In the genomic region with DNA sequence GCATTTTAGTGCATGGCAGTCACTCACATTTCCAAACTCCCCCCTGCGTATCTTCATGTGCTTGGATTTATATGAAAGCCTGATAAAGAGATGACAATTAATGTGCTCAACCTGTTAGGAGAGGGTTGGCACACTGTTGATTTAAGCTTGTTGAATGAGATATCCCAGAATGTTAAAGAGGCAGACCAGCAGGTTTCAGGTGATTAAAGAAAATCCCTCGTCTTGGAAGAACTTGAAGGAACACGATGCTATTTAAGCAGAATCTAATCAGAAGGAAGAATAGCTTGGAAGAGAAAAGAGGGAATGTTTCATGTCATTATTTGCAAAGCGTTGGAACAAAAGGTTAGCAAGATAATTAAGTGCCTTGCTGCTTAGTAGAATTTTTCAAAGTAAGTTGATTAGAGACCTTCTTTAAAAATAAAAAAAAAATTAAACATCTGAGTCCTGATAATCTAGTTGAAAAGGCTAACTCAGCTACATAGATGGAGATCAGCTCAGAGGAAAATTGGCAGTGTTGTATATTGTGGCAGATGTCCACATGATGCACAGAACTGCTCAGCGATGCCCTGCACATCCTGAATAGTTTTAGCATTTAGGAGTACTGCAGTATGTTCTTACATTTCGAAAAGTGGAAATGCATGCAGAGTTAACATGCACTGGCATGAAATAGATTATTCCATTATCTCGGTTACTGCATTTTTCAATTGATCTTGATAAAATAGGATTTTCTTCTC, we compare ENCODE assay signal across 28 mouse cellular contexts.
A peak's percentile ranks its signal among the peaks of the same experiment; 100 is the strongest.
DNase-seq lines count a peak whose midpoint lies in the region; ATAC-seq and TF ChIP-seq lines count a peak whose summit lies in the region.
"Had no signal": no experiment of that assay in that cellular context is flagged by ENCODE, and none has a peak within 500 bp of the region (broad histone marks: within the 10 kb centered on the region; RNA-seq: fewer than 3 reads in every experiment).

No protein-coding gene starts in this region.

- ATAC-seq in forebrain, embryonic 11.5 days (replicated peaks; ENCODE audit: low FRiP score), result peak; percentile 58; the same call in 1 of the 2 replicates
- ATAC-seq in midbrain, embryonic 14.5 days (ENCODE audit: low FRiP score, low TSS enrichment), result no peak
- no peak for ATAC-seq in midbrain, postnatal 0 days (ENCODE audit: low FRiP score)
- peak; percentile 58; the same call in 1 of the 2 replicates for ATAC-seq in forebrain, embryonic 12.5 days (ENCODE audit: low FRiP score)
- ATAC-seq: liver, postnatal 0 days; lung, postnatal 0 days; Patski had no signal

- H3K9ac ChIP-seq in forebrain, embryonic 11.5 days (ENCODE audit: low read length), result no peak overlapping the region
- H3K9ac ChIP-seq in midbrain, embryonic 14.5 days (replicated peaks; ENCODE audit: low read length), result no peak overlapping the region
- no peak overlapping the region for H3K9ac ChIP-seq in midbrain, postnatal 0 days (replicated peaks; ENCODE audit: low read length, poor library complexity, severe bottlenecking)
- no peak overlapping the region for H3K9ac ChIP-seq in forebrain, embryonic 12.5 days
- H3K9ac ChIP-seq: embryonic facial prominence, embryonic 13.5 days; heart, embryonic 13.5 days; limb, embryonic 12.5 days; liver, postnatal 0 days; neural tube, embryonic 13.5 days had no signal

- no peak overlapping the region for H3K4me3 ChIP-seq in forebrain, embryonic 11.5 days (ENCODE audit: low read depth, low read length)
- H3K4me3 ChIP-seq in forebrain, embryonic 10.5 days, result no peak overlapping the region
- no peak overlapping the region for H3K4me3 ChIP-seq in midbrain, embryonic 14.5 days (replicated peaks; ENCODE audit: low read depth, low read length)
- H3K4me3 ChIP-seq in midbrain, postnatal 0 days (ENCODE audit: low read depth, low read length), result no peak overlapping the region
- no peak overlapping the region for H3K4me3 ChIP-seq in forebrain, embryonic 12.5 days (replicated peaks)
- no peak overlapping the region for H3K4me3 ChIP-seq in gastrocnemius, adult 2 months
- H3K4me3 ChIP-seq: embryonic facial prominence, embryonic 13.5 days; heart, embryonic 13.5 days; limb, embryonic 12.5 days; midbrain, embryonic 10.5 days; myocyte; neural tube, embryonic 13.5 days had no signal

- 42% methylated on average over 7 of the region's 7 CpGs for WGBS in forebrain, embryonic 11.5 days
- WGBS in forebrain, embryonic 10.5 days, result 58% methylated on average over 7 of the region's 7 CpGs
- WGBS in midbrain, embryonic 14.5 days, result 55% methylated on average over 7 of the region's 7 CpGs
- 51% methylated on average over 7 of the region's 7 CpGs for WGBS in midbrain, postnatal 0 days
- 37% methylated on average over 7 of the region's 7 CpGs for WGBS in forebrain, embryonic 12.5 days

- H3K27me3 ChIP-seq in forebrain, embryonic 11.5 days (ENCODE audit: control insufficient read depth, insufficient read depth, low read length), result no peaks in the 10 kb centered on the region
- H3K27me3 ChIP-seq in forebrain, embryonic 10.5 days (ENCODE audit: poor library complexity, severe bottlenecking), result no peaks in the 10 kb centered on the region
- H3K27me3 ChIP-seq in midbrain, embryonic 14.5 days (ENCODE audit: control insufficient read depth, insufficient read depth, low read length), result no peaks in the 10 kb centered on the region
- no peaks in the 10 kb centered on the region for H3K27me3 ChIP-seq in midbrain, postnatal 0 days (ENCODE audit: insufficient read depth, low read length)
- H3K27me3 ChIP-seq in forebrain, embryonic 12.5 days, result no peaks in the 10 kb centered on the region
- H3K27me3 ChIP-seq: embryonic facial prominence, embryonic 13.5 days; heart, embryonic 13.5 days; limb, embryonic 12.5 days; neural tube, embryonic 13.5 days; Patski had no signal

- H3K4me1 ChIP-seq in forebrain, embryonic 11.5 days (replicated peaks; ENCODE audit: control insufficient read depth, insufficient read depth, low read length), result no peaks in the 10 kb centered on the region
- peaks cover 36% of the 10 kb centered on the region for H3K4me1 ChIP-seq in forebrain, embryonic 10.5 days
- H3K4me1 ChIP-seq in midbrain, embryonic 14.5 days (ENCODE audit: control insufficient read depth, insufficient read depth, low read length), result 0 out of 2 replicates have a peak, but pooled peaks cover 4% of the 10 kb centered on the region
- no peaks in the 10 kb centered on the region for H3K4me1 ChIP-seq in midbrain, postnatal 0 days (ENCODE audit: insufficient read depth, low read length)
- no peaks in the 10 kb centered on the region for H3K4me1 ChIP-seq in forebrain, embryonic 12.5 days
- H3K4me1 ChIP-seq: heart, embryonic 13.5 days; midbrain, embryonic 10.5 days; neural tube, embryonic 13.5 days had no signal

- intact Hi-C loops in gastrocnemius, adult 2 months (cut with DNase I), result no loop called here

- H3K36me3 ChIP-seq in forebrain, embryonic 11.5 days (ENCODE audit: control insufficient read depth, insufficient read depth, low read length), result no peaks in the 10 kb centered on the region
- no peaks in the 10 kb centered on the region for H3K36me3 ChIP-seq in forebrain, embryonic 10.5 days (replicated peaks)
- H3K36me3 ChIP-seq in midbrain, embryonic 14.5 days (ENCODE audit: control insufficient read depth, insufficient read depth, low read length), result no peaks in the 10 kb centered on the region
- H3K36me3 ChIP-seq in midbrain, postnatal 0 days (ENCODE audit: insufficient read depth, low read length), result no peaks in the 10 kb centered on the region
- no peaks in the 10 kb centered on the region for H3K36me3 ChIP-seq in forebrain, embryonic 12.5 days (replicated peaks)
- H3K36me3 ChIP-seq: embryonic facial prominence, embryonic 13.5 days; heart, embryonic 13.5 days; limb, embryonic 12.5 days; midbrain, embryonic 10.5 days; neural tube, embryonic 13.5 days had no signal

- DNase-seq in forebrain, embryonic 11.5 days (ENCODE audit: low spot score), result no peak
- no peak for DNase-seq in forebrain, embryonic 10.5 days (ENCODE audit: extremely low spot score, low spot score)
- peak; percentile 11 for DNase-seq in midbrain, embryonic 14.5 days
- DNase-seq in midbrain, postnatal 0 days (ENCODE audit: low spot score), result no peak
- no peak for DNase-seq in gastrocnemius, adult 2 months
- no peak for DNase-seq in MN1 (ENCODE audit: low spot score)
- DNase-seq: adrenal gland, postnatal 36 days; embryo, embryonic 11 days; gastrocnemius, postnatal 25 days; heart, adult 18-20 months; heart, postnatal 14 days; kidney, adult 18-20 months; liver, postnatal 0 days; retina, postnatal 1 day; right cerebral cortex, postnatal 25 days; spleen, adult 18-20 months had no signal

- H3K9me3 ChIP-seq in forebrain, embryonic 11.5 days (ENCODE audit: control insufficient read depth, low read length), result no peaks in the 10 kb centered on the region
- H3K9me3 ChIP-seq in forebrain, embryonic 10.5 days, result no peaks in the 10 kb centered on the region
- no peaks in the 10 kb centered on the region for H3K9me3 ChIP-seq in midbrain, embryonic 14.5 days (ENCODE audit: control insufficient read depth, low read length)
- H3K9me3 ChIP-seq in midbrain, postnatal 0 days (ENCODE audit: low read length), result no peaks in the 10 kb centered on the region
- no peaks in the 10 kb centered on the region for H3K9me3 ChIP-seq in forebrain, embryonic 12.5 days
- H3K9me3 ChIP-seq: embryonic facial prominence, embryonic 13.5 days; heart, embryonic 13.5 days; limb, embryonic 12.5 days; midbrain, embryonic 10.5 days; neural tube, embryonic 13.5 days had no signal

- no peak overlapping the region for H3K27ac ChIP-seq in forebrain, embryonic 11.5 days (ENCODE audit: low read depth, low read length)
- no peak overlapping the region; the same call in 1 of the 2 replicates for H3K27ac ChIP-seq in forebrain, embryonic 10.5 days
- H3K27ac ChIP-seq in midbrain, embryonic 14.5 days (replicated peaks; ENCODE audit: low read depth, low read length), result no peak overlapping the region
- H3K27ac ChIP-seq in midbrain, postnatal 0 days (ENCODE audit: low read depth, low read length), result no peak overlapping the region
- H3K27ac ChIP-seq in forebrain, embryonic 12.5 days, result no peak overlapping the region
- H3K27ac ChIP-seq in gastrocnemius, adult 2 months, result no peak overlapping the region
- H3K27ac ChIP-seq: embryonic facial prominence, embryonic 13.5 days; heart, embryonic 13.5 days; kidney, postnatal 0 days; limb, embryonic 12.5 days; macrophage; midbrain, embryonic 10.5 days; neural tube, embryonic 13.5 days had no signal

- no peak for TF ChIP-seq CTCF in midbrain, postnatal 0 days (IDR thresholded peaks at IDR 0.05)
- no peak for TF ChIP-seq CTCF in gastrocnemius, adult 2 months (IDR thresholded peaks at IDR 0.05)

- no peak overlapping the region for H3K4me2 ChIP-seq in forebrain, embryonic 11.5 days (ENCODE audit: low read depth, low read length, severe bottlenecking)
- no peak overlapping the region for H3K4me2 ChIP-seq in midbrain, embryonic 14.5 days (ENCODE audit: low read length)
- H3K4me2 ChIP-seq in midbrain, postnatal 0 days (ENCODE audit: low read depth, low read length, poor library complexity, severe bottlenecking), result no peak overlapping the region
- no peak overlapping the region for H3K4me2 ChIP-seq in forebrain, embryonic 12.5 days
- H3K4me2 ChIP-seq: embryonic facial prominence, embryonic 13.5 days; heart, embryonic 13.5 days; limb, embryonic 12.5 days; liver, embryonic 11.5 days; neural tube, embryonic 13.5 days had no signal

Comparison
In these comparisons a context has a peak if more than half of its experiments do, and no peak if none do; other contexts are left out.
1. ATAC-seq: peak in forebrain, embryonic 11.5 days (single experiment) and forebrain, embryonic 12.5 days (single experiment); none in midbrain, embryonic 14.5 days (single experiment) and midbrain, postnatal 0 days (single experiment).